Mouse (Mus musculus) heart, embryonic 14.5 days (tissue): ENCODE results near the gene S100a10. TPM values are rescaled to one million over a fixed set of nuclear protein-coding genes. Genes with fewer than 3 reads are reported as not detected.
"Not testable (repeated sequence)": the region's sequence is repeated elsewhere in the genome, so short reads cannot be mapped to it uniquely, and the experiment has no call there.

Source experiments
- ATAC-seq: fragments of 200-750 bp; cut with Nextera tagmentation; 2 replicates; pipeline ENCODE4 v1.8.0; 2017; ENCODE audit warnings: low read depth, moderate TSS enrichment; ENCODE audit not compliant: insufficient number of reproducible peaks, insufficient read depth, low FRiP score
- H3K27ac ChIP-seq, 2 experiments: fragments of 200-500 bp in 1 of 2; fragments of 300-500 bp in 1 of 2; sonication (generic) in 1 of 2; replicated peaks in 1 of 2; 2 replicates each; pipeline ENCODE4 v1.5.1; 2012 to 2014; ENCODE audit warnings: low read depth in 2 of 2, low read length in 2 of 2, control low read depth in 1 of 2, mild to moderate bottlenecking in 1 of 2, mixed read lengths in 1 of 2; ENCODE audit not compliant: control insufficient read depth in 1 of 2, insufficient read depth in 1 of 2
- H3K27me3 ChIP-seq: fragments of 300-500 bp; sonication (generic); 2 replicates; pipeline ENCODE4 v1.6.1; 2014; ENCODE audit warnings: mild to moderate bottlenecking, low read length, control low read depth; ENCODE audit not compliant: control insufficient read depth, insufficient read depth
- H3K36me3 ChIP-seq: fragments of 300-500 bp; sonication (generic); 2 replicates; pipeline ENCODE4 v1.6.1; 2014; ENCODE audit warnings: mild to moderate bottlenecking, control low read depth, low read length, mixed read lengths; ENCODE audit not compliant: control insufficient read depth, insufficient read depth
- H3K4me1 ChIP-seq, 2 experiments: fragments of 200-500 bp in 1 of 2; fragments of 300-500 bp in 1 of 2; sonication (generic) in 1 of 2; 2 replicates each; pipeline ENCODE4 v1.6.1; 2012 to 2014; ENCODE audit warnings: low read length in 2 of 2, control low read depth in 1 of 2, mixed read lengths in 1 of 2; ENCODE audit not compliant: control insufficient read depth in 2 of 2, insufficient read depth in 2 of 2
- H3K4me2 ChIP-seq: fragments of 300-500 bp; sonication (generic); 2 replicates; pipeline ENCODE4 v1.6.1; 2014; ENCODE audit warnings: mild to moderate bottlenecking, low read length
- H3K4me3 ChIP-seq, 2 experiments: fragments of 200-500 bp in 1 of 2; fragments of 300-500 bp in 1 of 2; sonication (generic) in 1 of 2; 2 replicates each; pipeline ENCODE4 v1.5.1; 2012 to 2014; ENCODE audit warnings: low read length in 2 of 2, mild to moderate bottlenecking in 2 of 2, control low read depth in 1 of 2, low read depth in 1 of 2, moderate library complexity in 1 of 2; ENCODE audit not compliant: control insufficient read depth in 1 of 2, insufficient read depth in 1 of 2
- H3K9ac ChIP-seq: fragments of 300-500 bp; sonication (generic); 2 replicates; pipeline ENCODE4 v1.6.1; 2014; ENCODE audit warnings: mild to moderate bottlenecking, low read length
- H3K9me3 ChIP-seq: fragments of 300-500 bp; sonication (generic); 2 replicates; pipeline ENCODE4 v1.6.1; 2016; ENCODE audit warnings: low read length, control low read depth; ENCODE audit not compliant: control insufficient read depth
- WGBS: fragments of 180-500 bp; shearing (Covaris S2); extraction: QIAGEN DNeasy Blood & Tissue Kit; methylation state at CpG from one replicate; pipeline ENCODE4 v1.1.7; 2014; 5-methylcytosine and 5-hydroxymethylcytosine counted together
- polyA plus RNA-seq: library from polyadenylated mRNA; unstranded; fragments of >200 nt; fragmentation: Nextera tagmentation; extraction: Ambion mirVana; gene quantifications from 2 replicates; pipeline ENCODE4 v1.2.1, GENCODE M21; 2014

Gene S100a10
- polyA plus RNA-seq, 1 experiment from 2014 or later = 238 TPM

GRCm38 (mm10) chr3:93597970-93598369, 43.1 kb downstream of the S100a10 start:
- Histone ChIP-seq H3K27ac (peak overlapping the region; percentile 2 to 68; a peak in 1 of 4 replicates), H3K4me1 (peaks cover 2 to 3% of the 10 kb centered on the region in 2 experiments; a peak in 1 of 4 replicates), H3K36me3 (no peaks in the 10 kb centered on the region), H3K4me2 (no peak overlapping the region), H3K27me3 (no peaks in the 10 kb centered on the region), H3K9me3 (no peaks in the 10 kb centered on the region), H3K4me3 (no peak overlapping the region), H3K9ac (no peak overlapping the region)
- WGBS = 81% methylated on average over 7 of the region's 7 CpGs
- ATAC-seq = no peak

- Histone ChIP-seq H3K36me3 (no peaks in the 10 kb centered on the region), H3K4me1 (peaks cover 2 to 3% of the 10 kb centered on the region in 2 experiments; a peak in 1 of 4 replicates), H3K4me2 (no peak overlapping the region), H3K9ac (no peak overlapping the region), H3K27me3 (no peaks in the 10 kb centered on the region), H3K4me3 (no peak overlapping the region), H3K27ac (no peak overlapping the region), H3K9me3 (no peaks in the 10 kb centered on the region)
- 83% methylated on average over 2 of the region's 2 CpGs for WGBS
- no peak for ATAC-seq
Measured at GRCm38 (mm10) chr3:93600206-93600605, 45.3 kb downstream of the S100a10 start.

- H3K27ac ChIP-seq = no peak overlapping the region
- WGBS = 78% methylated on average over 1 of the region's 1 CpGs
- H3K27me3 ChIP-seq = no peaks in the 10 kb centered on the region
- no peak for ATAC-seq
- no peak overlapping the region for H3K4me3 ChIP-seq
- peaks cover 0 to 2% of the 10 kb centered on the region in 2 experiments; a peak in 1 of 4 replicates for H3K4me1 ChIP-seq
- no peak overlapping the region for H3K4me2 ChIP-seq
- H3K36me3 ChIP-seq = no peaks in the 10 kb centered on the region
- no peak overlapping the region for H3K9ac ChIP-seq
- no peaks in the 10 kb centered on the region for H3K9me3 ChIP-seq
Measured at GRCm38 (mm10) chr3:93601903-93602302, 47.0 kb downstream of the S100a10 start.

GRCm38 (mm10) chr3:93608970-93609369, 54.1 kb downstream of the S100a10 start:
- not testable (repeated sequence) for H3K9me3 ChIP-seq, H3K4me3 ChIP-seq, H3K36me3 ChIP-seq, H3K27me3 ChIP-seq, ATAC-seq, H3K27ac ChIP-seq, H3K4me1 ChIP-seq, H3K4me2 ChIP-seq, H3K9ac ChIP-seq

Other genes starting within 250 kb of the S100a10 start
- gene Hrnr, start 235.3 kb upstream of the S100a10 start, polyA plus RNA-seq = not detected in 2 replicates
- gene Rptn, start 161.4 kb upstream of the S100a10 start, polyA plus RNA-seq = not detected in 2 replicates
- 0.42 and 0.47 TPM in 2 replicates for gene Tchh, start 112.8 kb upstream of the S100a10 start, polyA plus RNA-seq
- not detected in 2 replicates for gene Tchhl1, start 86.3 kb upstream of the S100a10 start, polyA plus RNA-seq
- 880 and 961 TPM in 2 replicates for gene S100a11, start 34.6 kb upstream of the S100a10 start, polyA plus RNA-seq
- gene Tdpoz2, start 97.6 kb downstream of the S100a10 start, polyA plus RNA-seq = not detected in 2 replicates
- not detected in 2 replicates for gene Tdpoz1, start 121.2 kb downstream of the S100a10 start, polyA plus RNA-seq
- gene Gm37596, start 138.0 kb downstream of the S100a10 start, polyA plus RNA-seq = not detected in 2 replicates
- not detected in 2 replicates for gene Gm5773, start 217.9 kb downstream of the S100a10 start, polyA plus RNA-seq
- gene Tdpoz4, start 241.3 kb downstream of the S100a10 start, polyA plus RNA-seq = not detected in 2 replicates